Mouse (Mus musculus) small intestine, adult 2 months (tissue): ENCODE measurements around the gene Rassf1.

ENCODE experiments used
- CTCF ChIP-seq: fragments of 200-500 bp; IDR thresholded peaks from 2 replicates; pipeline ENCODE4 v1.5.1; 2012; ENCODE audit warnings: low read depth, mild to moderate bottlenecking, control low read depth, inconsistent platforms, low read length, moderate library complexity, mixed read lengths; ENCODE audit not compliant: insufficient replicate concordance, insufficient read length; ENCODE audit errors: extremely low read depth
- POLR2A ChIP-seq: fragments of 200-500 bp; IDR thresholded peaks from 2 replicates; pipeline ENCODE4 v1.6.1; 2012; ENCODE audit warnings: low read depth, mild to moderate bottlenecking, control low read depth, inconsistent platforms, low read length, moderate library complexity

- peak; percentile 17; the same call in 1 of the 2 replicates for TF ChIP-seq CTCF
- no peak for TF ChIP-seq POLR2A
Measured at GRCm38 (mm10) chr9:107590058-107590772, 38.9 kb downstream of the Rassf1 start.
